Mouse (Mus musculus) kidney, postnatal 10 days (tissue): ENCODE measurements around the gene Disp3.

Source experiments
- DNase-seq: peaks from one replicate; pipeline ENCODE4 v3.0.0; 2021; ENCODE audit warnings: mixed read lengths

The Disp3 gene

GRCm38 (mm10) chr4:148215264-148215900 lies 72.4 kb downstream of the Disp3 start:
- no peak for DNase-seq

- DNase-seq, result no peak
Measured at GRCm38 (mm10) chr4:148214460-148215136, 73.2 kb downstream of the Disp3 start.

GRCm38 (mm10) chr4:148204873-148205232 lies 82.9 kb downstream of the Disp3 start:
- DNase-seq, result no peak

GRCm38 (mm10) chr4:148204061-148204872 lies 83.5 kb downstream of the Disp3 start:
- no peak for DNase-seq

GRCm38 (mm10) chr4:148203557-148203956 lies 84.2 kb downstream of the Disp3 start:
- DNase-seq, result no peak

- DNase-seq, result no peak
Measured at GRCm38 (mm10) chr4:148198721-148199120, 89.0 kb downstream of the Disp3 start.

- no peak for DNase-seq
Measured at GRCm38 (mm10) chr4:148194400-148194799, 93.4 kb downstream of the Disp3 start.

GRCm38 (mm10) chr4:148192707-148193245 lies 95.0 kb downstream of the Disp3 start:
- DNase-seq, result no peak
